Mouse (Mus musculus) limb, embryonic 14.5 days (tissue): ENCODE measurements around the gene Atp11c. TPM values are rescaled to one million over a fixed set of nuclear protein-coding genes. Genes with fewer than 3 reads are reported as not detected.

Experiments
- ATAC-seq: fragments of 200-750 bp; cut with Nextera tagmentation; 2 replicates; pipeline ENCODE4 v1.8.0; 2017; ENCODE audit warnings: low read depth, moderate number of reproducible peaks, moderate TSS enrichment; ENCODE audit not compliant: low FRiP score
- DNase-seq: peaks from one replicate; pipeline ENCODE4 v3.0.0-alpha.2; 2015; ENCODE audit warnings: low spot score
- H3K27ac ChIP-seq: fragments of 300-500 bp; sonication (generic); replicated peaks from 2 replicates; pipeline ENCODE4 v1.5.1; 2014; ENCODE audit warnings: low read depth, mild to moderate bottlenecking, low read length, moderate library complexity, mixed read lengths
- H3K27me3 ChIP-seq: fragments of 300-500 bp; sonication (generic); 2 replicates; pipeline ENCODE4 v1.6.1; 2014; ENCODE audit warnings: low read length, mixed read lengths; ENCODE audit not compliant: control insufficient read depth, insufficient read depth
- H3K36me3 ChIP-seq: fragments of 300-500 bp; sonication (generic); 2 replicates; pipeline ENCODE4 v1.6.1; 2014; ENCODE audit warnings: mild to moderate bottlenecking, low read length, moderate library complexity, mixed read lengths; ENCODE audit not compliant: control insufficient read depth, insufficient read depth
- H3K4me1 ChIP-seq: fragments of 300-500 bp; sonication (generic); 2 replicates; pipeline ENCODE4 v1.6.1; 2014; ENCODE audit warnings: antibody characterized with exemption, low read length, mixed read lengths; ENCODE audit not compliant: control insufficient read depth, insufficient read depth
- H3K4me2 ChIP-seq: fragments of 300-500 bp; sonication (generic); replicated peaks from 2 replicates; pipeline ENCODE4 v1.6.1; 2014; ENCODE audit warnings: low read depth, mild to moderate bottlenecking, low read length, moderate library complexity; ENCODE audit not compliant: severe bottlenecking
- H3K4me3 ChIP-seq: fragments of 300-500 bp; sonication (generic); replicated peaks from 2 replicates; pipeline ENCODE4 v1.5.1; 2014; ENCODE audit warnings: low read length
- H3K9ac ChIP-seq: fragments of 300-500 bp; sonication (generic); 2 replicates; pipeline ENCODE4 v1.6.1; 2014; ENCODE audit warnings: mild to moderate bottlenecking, low read depth, low read length, moderate library complexity; ENCODE audit not compliant: severe bottlenecking
- H3K9me3 ChIP-seq: fragments of 300-500 bp; sonication (generic); 2 replicates; pipeline ENCODE4 v1.6.1; 2016; ENCODE audit warnings: low read length; ENCODE audit not compliant: control insufficient read depth
- POLR2A ChIP-seq: fragments of 200-500 bp; IDR thresholded peaks from 2 replicates; pipeline ENCODE4 v1.8.0; 2012; ENCODE audit warnings: inconsistent platforms, mild to moderate bottlenecking, moderate library complexity, borderline replicate concordance; ENCODE audit not compliant: insufficient read depth, insufficient read length; ENCODE audit errors: extremely low read depth
- WGBS: fragments of 180-500 bp; shearing (Covaris S2); extraction: QIAGEN DNeasy Blood & Tissue Kit; methylation state at CpG from one replicate; pipeline ENCODE4 v1.1.7; 2014; 5-methylcytosine and 5-hydroxymethylcytosine counted together
- polyA plus RNA-seq, 2 experiments: library from polyadenylated mRNA; depleted of rRNA in 1 of 2; stranded (reverse) in 1 of 2; unstranded in 1 of 2; fragments of >200 nt; fragmentation: Nextera tagmentation in 1 of 2; extraction: Ambion mirVana in 1 of 2; gene quantifications; 2 replicates each; pipeline versions ENCODE4 v1.2.1 to v1.2.3; 2012 to 2014

Atp11c gene
- polyA plus RNA-seq, 2 experiments = 8.7 to 10.6 TPM

DNA sequence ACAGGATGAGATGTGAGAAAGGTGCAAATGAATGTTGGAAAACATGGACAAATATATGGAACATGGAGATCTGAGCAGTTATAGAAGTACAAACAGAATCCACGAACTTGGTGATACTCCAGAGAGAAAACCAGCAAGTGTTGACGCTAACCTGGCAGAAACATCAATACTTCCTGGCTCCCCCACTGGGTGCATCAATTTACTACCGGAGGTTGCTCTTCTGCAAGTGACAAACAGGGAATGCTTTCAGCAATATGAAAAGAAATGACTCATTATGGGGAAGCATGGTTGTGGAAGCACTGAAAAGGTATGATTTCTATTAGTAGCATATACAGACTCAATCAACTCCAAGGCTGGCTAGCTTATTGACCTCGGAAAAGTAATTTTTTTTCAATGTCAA is 198.2 kb downstream of the Atp11c start:
- Histone ChIP-seq H3K9me3 (no peaks in the 10 kb centered on the region), H3K36me3 (no peaks in the 10 kb centered on the region), H3K27ac (no peak overlapping the region), H3K9ac (no peak overlapping the region), H3K27me3 (no peaks in the 10 kb centered on the region), H3K4me2 (no peak overlapping the region), H3K4me3 (no peak overlapping the region), H3K4me1 (no peaks in the 10 kb centered on the region)
- 69% methylated on average over 4 of the region's 4 CpGs for WGBS
- no peak for TF ChIP-seq POLR2A
- no peak for ATAC-seq
- DNase-seq = no peak

DNA sequence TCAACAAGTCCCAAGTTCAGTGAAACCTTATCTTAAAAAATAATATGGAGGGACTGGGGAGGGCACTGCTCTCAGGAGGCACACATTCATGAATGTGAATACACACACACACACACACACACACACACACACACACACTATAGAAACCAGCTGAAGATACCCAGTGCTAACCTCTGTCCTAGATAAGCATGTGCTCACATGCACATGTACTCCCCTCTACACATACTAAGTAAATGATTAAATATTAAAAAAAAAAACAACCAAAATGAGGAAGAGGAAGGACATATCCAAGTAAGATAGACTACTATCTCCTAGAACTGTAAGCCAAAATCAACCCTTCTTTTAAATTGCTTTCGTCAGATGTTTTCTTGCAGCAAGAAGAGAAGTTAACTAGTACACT is 205.6 kb downstream of the Atp11c start:
- H3K4me1 ChIP-seq = no peaks in the 10 kb centered on the region
- no peaks in the 10 kb centered on the region for H3K9me3 ChIP-seq
- no peak for TF ChIP-seq POLR2A
- 92% methylated on average over 1 of the region's 1 CpGs for WGBS
- ATAC-seq = no peak
- no peak overlapping the region for H3K4me2 ChIP-seq
- H3K9ac ChIP-seq = no peak overlapping the region
- H3K27me3 ChIP-seq = no peaks in the 10 kb centered on the region
- H3K36me3 ChIP-seq = no peaks in the 10 kb centered on the region
- DNase-seq = no peak
- H3K4me3 ChIP-seq = no peak overlapping the region
- H3K27ac ChIP-seq = no peak overlapping the region

DNA sequence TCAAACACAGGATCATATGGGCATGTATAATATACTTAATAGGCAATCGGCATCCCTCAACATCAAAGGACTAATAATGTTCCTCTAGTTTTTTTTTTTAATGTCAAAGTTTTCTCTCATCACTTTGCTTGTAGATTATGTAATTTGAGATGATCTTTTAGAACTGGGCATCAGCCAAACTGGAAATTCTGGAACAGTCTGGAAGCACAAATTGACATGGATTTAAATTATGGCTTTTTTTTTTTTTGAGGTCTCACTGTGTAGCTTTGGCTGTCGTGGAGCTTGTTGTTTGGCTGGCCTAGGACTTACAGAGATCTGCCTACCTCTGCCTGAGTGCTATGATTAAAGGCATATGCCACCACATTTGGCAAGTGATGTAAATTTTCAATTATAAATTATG is 210.8 kb downstream of the Atp11c start:
- WGBS = 54% methylated on average over 2 of the region's 2 CpGs
- ATAC-seq (no peak), DNase-seq (no peak)
- Histone ChIP-seq H3K9me3 (no peaks in the 10 kb centered on the region), H3K27me3 (no peaks in the 10 kb centered on the region), H3K4me2 (no peak overlapping the region), H3K4me3 (no peak overlapping the region), H3K36me3 (no peaks in the 10 kb centered on the region), H3K27ac (no peak overlapping the region), H3K4me1 (no peaks in the 10 kb centered on the region), H3K9ac (no peak overlapping the region)
- no peak for TF ChIP-seq POLR2A

DNA sequence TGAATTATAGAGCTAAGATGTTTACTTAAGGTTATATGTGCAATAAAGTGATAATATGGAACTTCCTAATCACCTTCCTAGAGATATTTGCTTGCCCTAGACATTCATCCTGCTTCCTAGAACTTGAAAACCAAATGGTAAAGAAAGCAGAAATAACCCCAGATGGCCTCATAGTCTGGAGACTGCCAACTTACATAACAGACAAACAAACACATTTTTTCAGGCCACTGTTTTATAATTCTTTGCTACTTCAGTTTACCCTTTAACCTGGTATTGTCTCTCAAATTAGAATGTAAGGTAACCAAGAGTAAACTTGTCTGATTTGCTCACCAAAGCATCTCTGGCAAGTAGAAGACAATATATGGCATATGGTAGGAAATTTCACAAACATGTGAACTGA is 212.1 kb downstream of the Atp11c start:
- ATAC-seq (no peak), DNase-seq (no peak)
- TF ChIP-seq POLR2A = no peak

GRCm38 (mm10) chrX:60348741-60349140 is 243.8 kb downstream of the Atp11c start:
- Histone ChIP-seq H3K36me3 (no peaks in the 10 kb centered on the region), H3K27me3 (no peaks in the 10 kb centered on the region), H3K4me3 (no peak overlapping the region), H3K4me2 (no peak overlapping the region), H3K9ac (no peak overlapping the region), H3K4me1 (no peaks in the 10 kb centered on the region), H3K27ac (no peak overlapping the region), H3K9me3 (no peaks in the 10 kb centered on the region)
- DNase-seq (no peak), ATAC-seq (no peak)
- TF ChIP-seq POLR2A = no peak
- 71% methylated on average over 1 of the region's 1 CpGs for WGBS

More for the DNA sequence above, 212.1 kb downstream of the Atp11c start:
- H3K9me3 ChIP-seq = no peaks in the 10 kb centered on the region
- H3K4me2 ChIP-seq = no peak overlapping the region
- H3K4me3 ChIP-seq = no peak overlapping the region
- no peaks in the 10 kb centered on the region for H3K36me3 ChIP-seq
- no peaks in the 10 kb centered on the region for H3K27me3 ChIP-seq
- H3K9ac ChIP-seq = no peak overlapping the region
- no peak overlapping the region for H3K27ac ChIP-seq
- H3K4me1 ChIP-seq = no peaks in the 10 kb centered on the region

DNA sequence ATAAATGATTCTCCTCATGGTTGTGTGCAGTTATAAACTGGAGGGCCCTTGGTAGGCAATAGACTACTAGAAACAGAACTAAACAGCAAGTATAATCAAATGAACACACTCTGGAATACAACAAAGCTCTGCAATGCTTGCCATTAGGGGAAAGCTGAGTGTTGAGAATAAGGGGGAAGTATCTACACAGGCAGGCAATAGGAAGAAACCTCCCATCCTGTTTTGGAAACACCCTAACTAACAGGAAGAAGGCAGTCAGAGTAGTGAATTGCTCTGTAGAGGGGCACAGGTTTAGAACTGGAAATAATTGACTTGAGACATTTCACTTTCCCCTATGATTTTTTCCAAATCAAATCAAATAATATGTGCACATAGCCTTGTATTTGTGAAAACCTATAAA is 247.1 kb downstream of the Atp11c start:
- Histone ChIP-seq H3K4me2 (no peak overlapping the region), H3K4me1 (no peaks in the 10 kb centered on the region), H3K4me3 (no peak overlapping the region), H3K27me3 (no peaks in the 10 kb centered on the region), H3K36me3 (no peaks in the 10 kb centered on the region), H3K27ac (no peak overlapping the region), H3K9ac (no peak overlapping the region), H3K9me3 (no peaks in the 10 kb centered on the region)
- ATAC-seq = no peak
- DNase-seq = no peak
- no peak for TF ChIP-seq POLR2A
